Mouse (Mus musculus) frontal cortex, adult (tissue): ENCODE data around the gene Il1rap.

ENCODE experiments used
- ATAC-seq: cut with Nextera tagmentation; 2 replicates; pipeline ENCODE4 v1.9.2; 2017; ENCODE audit warnings: mild to moderate bottlenecking, moderate library complexity, mixed read lengths; ENCODE audit not compliant: low TSS enrichment

The Il1rap gene

DNA sequence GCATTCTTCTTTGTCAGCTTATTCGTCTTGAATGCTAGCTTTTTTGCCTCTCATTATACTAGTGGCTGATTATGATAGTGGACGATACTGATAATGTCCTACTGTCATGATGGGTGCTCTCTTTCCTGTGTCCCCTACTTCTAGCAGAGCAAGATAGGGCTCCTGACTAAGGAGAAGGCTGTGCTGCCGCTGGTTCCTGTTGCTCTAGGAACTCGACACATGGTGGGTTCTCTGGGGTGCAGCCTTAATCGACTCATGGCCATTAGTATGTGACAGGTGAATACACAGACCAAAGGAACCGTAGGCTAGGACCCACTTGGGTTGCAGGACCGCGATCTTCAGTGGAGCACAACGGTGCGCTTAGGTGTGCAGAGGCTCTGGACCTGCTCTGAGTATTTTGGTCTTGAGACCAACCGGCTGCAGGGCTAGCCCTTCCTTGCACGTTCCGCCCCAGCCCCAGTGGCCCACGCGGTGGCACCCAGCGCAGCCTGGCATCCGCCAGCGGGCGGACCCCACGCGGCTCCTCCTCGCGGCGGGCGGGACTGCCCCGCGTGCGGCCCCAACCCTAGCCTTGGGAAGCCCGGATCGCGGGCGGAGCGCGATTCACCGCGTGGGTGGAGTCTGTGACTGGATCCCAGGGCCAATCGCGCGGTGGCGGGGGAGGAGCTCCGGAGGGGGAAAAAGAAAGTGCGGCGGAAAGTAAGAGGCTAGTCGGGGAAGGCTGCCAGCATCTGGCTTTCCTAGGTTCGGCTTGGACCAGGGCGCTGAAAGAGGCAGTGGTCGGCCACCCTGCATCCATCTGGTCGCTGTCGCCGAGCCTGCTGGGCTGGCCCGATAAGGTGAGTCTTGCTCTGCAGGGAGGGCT, at the start of gene Il1rap:
TSS of gene Il1rap (plus strand) at position 657 of the 865 bp plus-strand sequence.
- peak; percentile 90 for ATAC-seq

DNA sequence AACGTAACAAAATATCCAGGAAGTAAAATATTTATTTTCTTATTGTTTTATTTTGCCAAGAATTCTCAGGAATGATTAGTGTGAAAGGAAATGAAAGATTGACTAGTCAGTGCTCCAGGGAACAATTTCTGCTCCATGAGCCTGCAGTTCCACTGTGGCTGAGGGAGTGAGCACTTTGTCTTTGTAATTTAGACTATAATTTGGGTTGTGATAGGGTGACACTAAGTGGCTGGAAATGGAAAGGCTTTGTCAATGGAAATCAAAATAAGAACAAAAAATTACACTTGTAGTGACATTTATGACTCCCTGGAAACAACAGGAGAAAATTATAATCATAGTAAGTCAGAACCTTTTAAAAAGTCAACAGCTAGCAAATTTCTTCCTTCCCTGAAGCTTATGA, 49.2 kb upstream of the Il1rap start:
- no peak for ATAC-seq

DNA sequence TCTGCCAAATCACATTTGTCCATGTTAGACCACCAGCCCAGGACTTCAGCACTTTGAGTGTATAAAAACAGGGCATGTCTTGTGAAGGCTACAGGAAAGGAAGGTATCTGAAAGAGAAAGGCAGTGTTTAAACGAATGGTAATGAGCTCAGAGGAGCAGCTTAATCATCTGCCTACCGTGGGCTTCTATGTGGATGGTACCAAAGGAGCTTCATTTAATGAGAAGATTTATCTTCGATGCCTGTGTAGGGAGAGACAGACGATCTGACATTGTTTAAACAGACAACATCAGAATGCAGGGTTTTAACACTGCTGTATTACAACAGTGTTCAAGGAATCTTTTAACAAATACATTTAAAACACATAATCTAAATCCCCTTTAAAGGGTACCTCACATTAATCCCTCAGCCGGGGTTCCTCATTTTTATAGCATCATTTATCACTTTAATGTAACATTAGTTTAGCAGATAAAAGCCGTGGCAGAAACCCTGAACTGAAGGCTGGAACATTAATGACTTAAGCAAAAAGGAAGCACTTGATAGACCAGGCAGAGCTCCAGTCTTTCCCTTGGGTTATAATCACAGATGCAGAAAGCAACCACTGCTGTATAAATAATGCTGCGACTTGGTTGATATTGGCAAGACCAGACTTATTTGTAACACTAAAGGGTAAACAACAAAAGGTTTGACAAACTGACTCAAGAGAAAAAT, 35.2 kb upstream of the Il1rap start:
- no peak for ATAC-seq

DNA sequence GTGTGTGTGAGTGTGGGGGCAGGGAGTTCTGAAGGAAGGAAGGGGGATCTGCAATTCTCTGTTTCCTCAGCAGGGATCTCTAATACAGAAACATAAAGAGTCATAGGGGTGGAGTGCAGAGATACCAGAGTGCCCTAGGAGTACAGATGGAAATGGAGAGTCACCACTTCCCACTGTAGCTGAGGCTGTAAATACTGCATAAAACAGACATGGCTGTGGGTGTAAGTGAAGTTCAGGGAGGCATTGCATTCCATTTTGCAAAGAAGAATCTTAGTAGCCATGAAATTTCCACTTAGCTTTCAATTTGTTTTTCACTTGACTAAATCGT, 34.7 kb upstream of the Il1rap start:
- ATAC-seq = peak; percentile 76

DNA sequence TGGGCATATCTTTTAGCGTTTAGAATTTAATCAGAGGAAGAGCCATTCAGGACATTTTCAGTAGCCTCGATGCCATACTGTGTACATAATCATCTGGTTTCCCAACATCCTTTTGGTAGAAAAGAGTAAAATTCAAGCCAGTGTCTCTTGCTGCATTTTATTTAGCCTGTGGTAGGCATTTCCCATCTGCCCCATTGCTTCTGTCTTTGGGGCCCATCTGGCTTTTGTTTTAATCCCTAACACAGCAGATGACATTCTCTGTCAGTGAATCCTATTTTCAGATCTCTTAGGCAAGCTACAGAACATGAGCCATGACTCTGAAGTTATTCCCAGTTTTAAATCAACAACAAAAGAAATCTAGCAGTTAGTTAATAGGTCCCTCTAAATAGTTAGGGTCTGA, 32.3 kb upstream of the Il1rap start:
- ATAC-seq = peak; percentile 84

DNA sequence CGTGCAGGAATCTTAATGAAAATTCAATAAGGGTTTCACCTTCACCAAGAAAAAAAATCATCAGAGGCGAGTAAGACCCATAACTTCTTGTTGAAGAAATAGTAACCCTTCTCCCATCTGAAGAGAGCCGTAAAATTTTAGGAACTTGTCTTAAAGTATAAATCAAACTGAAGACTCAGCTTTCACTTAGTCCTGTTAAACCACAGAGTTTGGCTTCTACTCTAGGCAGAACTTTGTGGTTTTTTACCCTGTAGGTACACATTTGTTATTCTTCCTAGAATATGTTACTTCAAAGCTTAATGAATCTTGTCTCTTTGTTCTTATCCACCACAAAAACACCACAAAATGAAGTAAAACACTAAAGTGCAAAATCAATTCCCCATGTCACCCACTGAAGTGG, 29.3 kb upstream of the Il1rap start:
- ATAC-seq = no peak

DNA sequence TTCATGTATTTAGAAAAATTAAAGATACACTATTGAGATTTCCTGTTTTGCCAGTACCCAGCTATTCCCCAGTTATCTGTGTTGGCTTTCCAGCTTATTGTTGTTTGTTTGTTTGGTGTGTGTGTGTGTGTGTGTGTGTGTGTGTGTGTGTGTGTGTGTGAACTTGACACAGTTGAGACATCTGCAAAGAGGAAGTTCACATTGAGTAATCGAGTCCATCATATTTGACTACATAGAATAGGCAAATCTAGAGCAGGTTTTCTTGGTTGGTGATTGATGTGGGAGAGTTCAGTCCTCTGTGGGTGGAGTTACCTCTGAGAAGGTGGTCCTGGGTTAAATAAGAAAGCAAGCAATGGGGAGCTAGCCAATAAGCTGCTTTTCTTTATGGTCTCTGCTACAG, 22.7 kb upstream of the Il1rap start:
- ATAC-seq = no peak

DNA sequence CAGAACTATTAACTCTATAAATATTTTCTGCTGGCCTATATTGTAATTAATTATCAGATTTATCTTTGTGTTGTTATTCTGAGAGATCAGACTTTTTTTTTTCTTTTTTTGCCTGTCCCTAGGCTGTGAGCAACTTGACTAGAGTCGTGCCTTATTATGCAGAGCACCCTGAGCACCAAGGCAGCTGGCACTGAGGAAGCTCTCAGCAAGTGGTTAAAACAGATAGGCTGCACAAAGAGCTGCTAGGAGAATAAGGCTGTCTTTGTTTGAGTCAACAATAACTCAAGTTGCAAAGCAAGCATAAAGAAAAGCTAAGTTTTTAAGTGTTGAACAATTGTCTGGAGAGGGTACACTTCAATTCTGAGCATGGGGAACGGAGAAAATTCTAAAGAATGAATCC, 19.8 kb upstream of the Il1rap start:
- peak; percentile 62; the same call in 1 of the 2 replicates for ATAC-seq

DNA sequence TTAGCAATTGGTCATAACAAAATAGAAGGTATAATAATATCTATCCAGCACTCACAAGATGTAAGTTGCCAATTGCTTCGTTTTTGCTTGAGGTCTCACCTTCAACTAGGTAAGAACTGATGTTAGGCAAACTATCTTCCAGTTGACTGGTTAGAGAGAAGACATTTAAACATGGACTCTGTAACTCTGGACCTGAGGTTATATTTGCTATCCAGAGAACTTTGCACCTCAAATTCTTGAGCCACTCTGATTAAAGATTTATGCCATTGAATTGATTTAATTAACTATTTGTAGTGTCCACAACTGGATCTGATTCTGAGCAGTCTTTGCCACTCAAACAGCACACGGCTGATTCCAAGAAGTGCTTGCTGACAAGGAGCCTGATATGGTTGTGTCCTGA, 18.7 kb upstream of the Il1rap start:
- no peak for ATAC-seq

DNA sequence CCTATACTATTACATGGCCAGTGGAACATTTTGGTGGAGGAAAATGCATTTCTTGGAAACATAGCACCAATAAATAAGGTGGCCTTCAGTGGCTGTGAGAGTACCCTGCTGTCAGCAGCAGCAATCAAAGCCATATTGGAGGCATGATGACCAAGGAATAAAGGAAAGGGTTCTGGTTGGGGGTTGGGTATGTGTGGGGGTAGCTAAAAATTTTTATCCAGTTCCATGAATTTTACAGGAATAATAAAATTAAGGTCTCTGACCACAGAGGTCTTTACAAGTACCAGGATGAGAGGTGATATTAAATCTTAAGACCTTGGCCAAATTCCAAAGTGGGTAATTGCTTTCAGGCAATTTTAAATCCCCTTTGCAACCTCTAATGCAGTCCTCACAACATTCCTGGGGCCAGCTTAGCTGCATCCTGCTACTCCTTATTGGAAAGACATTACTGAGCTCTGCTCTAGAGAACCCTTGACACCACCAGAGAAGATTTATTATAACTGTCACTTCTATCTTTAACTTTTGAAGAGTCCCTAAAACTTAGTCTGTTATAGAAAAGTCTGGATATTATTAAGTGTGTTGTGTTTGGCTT, 12.0 kb upstream of the Il1rap start:
- ATAC-seq = no peak

DNA sequence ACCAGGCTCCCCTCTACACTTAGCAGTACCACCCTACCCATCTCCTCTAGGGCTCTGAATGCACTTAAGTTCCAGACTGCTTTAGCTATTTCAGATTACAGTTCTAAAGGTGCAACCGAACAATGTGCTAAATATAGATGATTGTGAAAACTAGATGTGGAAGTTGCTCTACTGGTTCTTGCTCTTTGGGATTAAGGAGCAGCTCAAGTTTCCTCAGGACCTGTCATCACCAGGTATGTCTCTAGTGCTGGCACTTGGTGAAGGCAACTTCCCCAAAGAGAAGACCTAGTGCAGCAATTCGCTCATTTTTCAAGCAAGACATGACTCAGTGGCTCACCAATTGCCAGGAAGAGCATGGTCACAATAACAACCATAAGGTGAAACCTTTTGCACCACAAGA, 9.7 kb upstream of the Il1rap start:
- no peak for ATAC-seq

DNA sequence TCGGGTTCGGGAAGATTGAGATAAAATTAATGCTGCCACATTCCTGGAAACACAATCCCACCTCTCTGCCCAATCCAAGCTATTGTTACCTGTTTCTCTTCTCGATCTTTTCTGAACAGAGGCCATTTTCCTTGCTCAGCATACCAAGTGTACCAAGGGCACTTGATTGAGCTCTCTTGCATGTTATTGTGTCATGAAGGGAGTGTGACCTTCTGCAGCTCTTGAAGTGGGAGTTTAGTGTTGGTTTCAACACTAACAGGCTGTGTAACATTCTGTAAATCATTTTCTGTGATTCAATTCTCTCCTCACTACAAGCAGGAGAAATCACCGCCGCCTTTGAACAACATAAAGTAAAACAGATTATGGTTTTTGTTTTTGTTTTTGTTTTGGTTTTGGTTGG, 7.3 kb upstream of the Il1rap start:
- no peak for ATAC-seq

DNA sequence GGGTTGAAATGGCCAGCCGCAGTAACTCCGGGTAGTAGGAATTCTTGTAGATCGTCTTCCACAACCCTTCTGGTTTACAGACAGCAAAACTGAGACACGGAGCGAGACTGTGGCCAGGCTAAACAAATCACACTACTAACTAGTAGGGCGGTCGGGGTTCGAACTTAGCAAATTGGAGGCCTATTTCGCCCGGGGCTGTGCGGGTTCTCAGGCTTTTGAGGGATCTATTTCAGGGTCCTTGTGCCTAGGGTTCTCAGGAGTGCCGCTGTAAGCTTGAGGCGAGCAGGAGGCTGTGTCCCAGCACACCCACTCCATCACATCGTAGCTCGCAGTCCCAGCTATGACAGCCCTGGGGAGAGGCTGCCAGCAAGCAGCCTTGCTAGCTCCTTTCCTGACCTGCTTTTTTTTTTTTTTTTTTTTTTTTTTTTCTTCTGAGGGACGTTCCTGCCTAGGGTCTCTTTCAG, 441 bp downstream of the Il1rap start:
- ATAC-seq = peak; percentile 76

DNA sequence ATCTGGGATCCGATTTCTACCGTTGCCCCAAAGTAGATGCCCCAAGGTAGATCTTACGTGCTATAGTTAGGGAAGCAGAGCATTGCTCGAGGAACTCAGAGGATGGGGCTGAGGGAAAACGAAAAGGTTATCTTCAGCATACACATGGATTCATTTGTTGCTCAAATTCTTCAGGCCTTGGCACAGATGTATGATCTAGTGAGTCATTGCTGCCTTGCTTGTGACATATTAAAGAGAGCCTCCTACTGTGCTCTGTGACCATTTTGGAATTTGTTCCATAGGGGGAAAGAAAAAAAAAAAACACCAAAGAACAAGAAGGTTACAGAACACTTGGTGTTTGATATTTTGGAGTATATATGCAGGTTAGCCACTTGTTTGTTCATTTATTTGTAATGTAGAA, 4.3 kb downstream of the Il1rap start:
- ATAC-seq = no peak

DNA sequence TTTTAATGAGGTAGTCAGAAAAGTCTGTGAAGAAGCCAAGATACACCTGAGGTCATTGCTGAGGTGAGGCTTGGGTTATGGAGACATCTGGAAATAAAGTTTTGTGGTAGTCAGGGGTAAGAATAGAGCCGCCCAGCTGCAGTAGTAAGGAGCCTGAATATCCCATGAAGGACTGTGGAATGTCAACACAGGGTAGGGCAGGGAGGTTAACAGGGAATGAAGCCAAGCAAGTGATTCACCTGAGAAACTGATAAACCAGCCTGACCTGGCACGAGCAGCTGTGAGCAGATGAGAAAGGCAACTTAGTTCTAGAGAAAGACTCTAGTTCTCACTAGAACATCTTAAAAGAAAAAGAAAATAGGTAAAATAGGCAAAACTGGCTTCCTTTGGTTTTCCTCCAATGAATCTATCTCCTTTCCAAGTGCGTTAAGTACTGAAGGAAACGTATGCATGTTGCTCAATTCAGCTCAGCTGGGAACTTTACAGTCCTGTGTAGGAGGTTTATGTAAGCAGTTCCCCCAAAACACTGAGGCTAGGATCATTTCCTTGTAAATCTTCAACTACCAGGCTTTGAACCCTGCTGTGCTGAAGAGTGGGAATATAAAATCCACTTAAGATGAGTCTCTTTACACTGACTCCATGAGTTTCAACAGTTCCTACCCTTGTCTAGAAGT, 9.5 kb downstream of the Il1rap start:
- peak; percentile 91 for ATAC-seq

DNA sequence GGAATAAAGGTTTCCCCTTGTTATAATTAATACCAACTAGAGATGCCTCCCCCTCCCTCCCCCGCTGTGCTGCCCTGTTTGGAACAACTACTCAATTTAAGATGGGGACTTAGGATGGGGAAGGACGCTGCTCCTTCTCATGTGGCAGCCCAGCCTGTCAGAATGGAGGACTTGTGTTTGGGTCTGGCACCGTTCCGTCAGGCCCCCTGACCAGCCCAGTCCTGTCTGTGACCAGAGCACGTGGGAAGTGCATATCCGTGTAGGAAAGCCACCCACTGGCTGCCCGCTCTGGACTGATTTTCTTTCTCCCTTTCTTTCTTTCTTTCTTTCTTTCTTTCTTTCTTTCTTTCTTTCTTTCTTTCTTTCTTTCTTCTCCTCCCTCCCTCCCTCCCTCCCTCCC, 14.9 kb downstream of the Il1rap start:
- ATAC-seq = no peak

DNA sequence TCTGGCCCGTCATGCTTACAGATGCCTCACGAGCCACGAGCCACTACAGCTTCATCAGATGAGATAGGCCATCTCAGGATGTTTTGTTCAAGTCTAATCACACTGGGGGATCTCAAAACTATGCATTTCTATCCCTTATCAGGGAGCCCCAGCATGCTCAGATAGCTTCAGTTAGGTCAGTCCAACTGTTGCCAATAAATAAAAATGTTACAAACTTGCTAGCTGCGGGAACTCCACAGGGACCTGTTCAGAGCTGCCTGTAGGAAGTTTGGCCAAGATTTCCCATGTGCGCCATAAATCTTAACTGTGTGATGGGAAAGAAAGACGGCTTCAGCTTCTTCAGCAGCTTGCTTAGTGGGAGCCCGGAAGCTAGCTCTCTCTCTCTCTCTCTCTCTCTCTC, 15.8 kb downstream of the Il1rap start:
- no peak for ATAC-seq

DNA sequence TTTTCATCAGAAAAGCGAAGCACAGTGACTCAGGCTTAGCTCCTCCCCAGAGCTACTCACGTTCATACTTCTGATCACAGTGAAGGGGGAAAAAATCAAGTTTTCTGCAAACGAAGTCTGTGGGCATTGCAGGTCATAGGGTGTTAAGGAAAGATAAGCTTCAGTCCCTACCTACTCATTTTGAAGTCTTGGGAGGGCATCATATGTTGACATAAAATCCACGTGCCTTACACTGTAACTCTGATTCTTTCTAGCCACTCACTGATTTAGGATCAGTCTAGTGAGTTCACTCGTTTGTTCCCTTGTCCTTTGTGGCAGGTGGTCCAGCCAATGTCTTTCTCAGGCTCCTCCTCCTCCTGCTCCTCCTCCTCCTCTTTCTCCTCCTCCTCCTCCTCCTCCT, 17.1 kb downstream of the Il1rap start:
- no peak for ATAC-seq

DNA sequence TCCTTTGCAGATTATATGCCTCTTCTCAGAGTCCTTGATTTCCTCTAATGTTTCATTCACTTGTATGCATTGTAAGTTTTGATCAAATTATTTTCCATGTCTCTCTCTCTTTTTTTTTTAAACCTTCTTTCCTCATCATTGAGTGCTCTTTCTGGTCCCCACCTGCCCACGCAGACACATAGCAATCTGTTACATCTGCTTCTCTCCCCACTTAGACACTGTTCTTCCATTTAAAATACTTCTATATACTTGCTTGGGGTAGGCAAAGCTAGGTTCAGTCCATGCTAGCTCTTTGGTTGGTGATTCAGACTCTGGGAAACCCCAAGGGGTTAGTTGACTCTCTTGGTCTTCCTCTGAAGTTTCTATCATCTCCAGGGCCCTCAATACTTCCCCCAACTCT, 20.0 kb downstream of the Il1rap start:
- peak; percentile 93 for ATAC-seq

DNA sequence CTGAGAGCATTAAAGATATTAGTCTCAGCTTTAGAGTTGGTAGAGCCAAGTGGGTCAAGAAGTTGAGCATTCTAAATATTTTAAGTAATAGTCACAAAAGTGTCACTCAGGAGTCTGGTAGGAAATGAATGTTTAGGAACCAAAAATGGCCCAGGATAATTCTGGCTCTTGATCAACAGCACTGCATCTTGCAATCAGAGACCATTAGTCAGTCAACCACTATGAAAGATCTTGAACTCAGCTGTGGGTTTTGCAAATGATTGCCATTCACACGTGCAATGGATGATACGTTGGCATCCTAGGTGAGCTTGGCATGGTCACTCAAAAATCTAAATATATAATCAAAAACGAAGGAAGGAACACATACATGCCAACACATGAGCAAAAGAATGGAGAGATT, 23.1 kb downstream of the Il1rap start:
- ATAC-seq = no peak

DNA sequence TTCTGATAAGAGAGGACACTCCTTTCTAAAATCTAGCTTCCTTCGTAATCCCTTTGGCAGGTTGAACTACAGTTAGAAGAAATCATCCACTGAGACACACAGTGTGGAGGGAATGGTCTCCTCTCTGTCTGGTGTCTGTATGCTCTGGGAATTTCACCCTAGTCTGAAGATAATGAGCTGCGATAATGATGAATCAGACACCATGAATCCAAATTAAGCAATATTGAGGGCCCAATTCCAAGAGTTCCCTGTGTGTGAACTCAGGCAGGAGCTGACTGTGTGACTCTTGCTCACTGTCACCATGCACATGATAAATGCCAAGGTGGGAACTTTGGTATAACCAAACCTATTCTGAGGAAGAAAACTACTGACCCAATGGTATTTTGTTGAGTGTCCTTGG, 26.5 kb downstream of the Il1rap start:
- no peak for ATAC-seq

DNA sequence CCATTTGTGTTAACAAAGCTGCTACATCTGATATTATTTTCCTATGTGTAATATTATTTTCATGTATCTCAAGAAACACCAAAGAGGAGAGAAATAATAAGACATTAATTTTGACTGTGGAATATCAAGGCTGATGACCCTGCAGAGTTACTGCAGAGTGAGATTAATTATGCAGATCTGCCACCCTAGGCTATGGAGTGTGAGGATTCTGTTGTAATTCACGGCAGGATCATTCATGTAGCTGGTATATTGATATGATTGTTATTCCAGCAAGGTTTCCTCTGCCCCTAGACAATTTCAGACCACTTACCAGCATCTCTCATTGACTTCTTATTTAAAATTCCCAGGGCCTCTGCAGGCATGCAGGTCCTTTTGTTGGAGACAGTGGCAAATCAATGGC, 29.0 kb downstream of the Il1rap start:
- no peak for ATAC-seq
